Mouse (Mus musculus) ZHBTc4 (cell line): ENCODE measurements around the gene Zcchc14.

Source experiments
- DNase-seq: peaks from one replicate; pipeline ENCODE4 v3.0.0-alpha.2; 2011; ENCODE audit warnings: low read depth, low spot score

Zcchc14 gene

GRCm38 (mm10) chr8:121665329-121665728 lies 12.6 kb upstream of the Zcchc14 start:
- peak; percentile 67 for DNase-seq

- no peak for DNase-seq
These were observed 10.4 kb upstream of the Zcchc14 start for GRCm38 (mm10) chr8:121663101-121663500.

- DNase-seq: no peak
These were observed 9.1 kb upstream of the Zcchc14 start for GRCm38 (mm10) chr8:121661631-121662357.

- no peak for DNase-seq
These were observed 7.9 kb upstream of the Zcchc14 start for GRCm38 (mm10) chr8:121660602-121661001.

GRCm38 (mm10) chr8:121654966-121655494 lies 2.3 kb upstream of the Zcchc14 start:
- DNase-seq: no peak

- DNase-seq: no peak
These were observed 1.4 kb upstream of the Zcchc14 start for GRCm38 (mm10) chr8:121654131-121654530.

- peak; percentile 65 for DNase-seq
These were observed 779 bp upstream of the Zcchc14 start for GRCm38 (mm10) chr8:121653340-121654019.

GRCm38 (mm10) chr8:121651874-121652361 lies 783 bp downstream of the Zcchc14 start:
- peak; percentile 67 for DNase-seq

GRCm38 (mm10) chr8:121651308-121651873 lies 1.3 kb downstream of the Zcchc14 start:
- DNase-seq: no peak

- DNase-seq: no peak
These were observed 2.1 kb downstream of the Zcchc14 start for GRCm38 (mm10) chr8:121650389-121651307.

GRCm38 (mm10) chr8:121649904-121650303 lies 2.8 kb downstream of the Zcchc14 start:
- DNase-seq: no peak

GRCm38 (mm10) chr8:121649423-121649822 lies 3.3 kb downstream of the Zcchc14 start:
- DNase-seq: no peak

- DNase-seq: no peak
These were observed 4.2 kb downstream of the Zcchc14 start for GRCm38 (mm10) chr8:121648451-121648850.

GRCm38 (mm10) chr8:121647511-121648215 lies 5.0 kb downstream of the Zcchc14 start:
- DNase-seq: no peak

- DNase-seq: no peak
These were observed 9.3 kb downstream of the Zcchc14 start for GRCm38 (mm10) chr8:121643384-121643783.

GRCm38 (mm10) chr8:121642804-121643203 lies 9.9 kb downstream of the Zcchc14 start:
- DNase-seq: no peak

- no peak for DNase-seq
These were observed 16.5 kb downstream of the Zcchc14 start for GRCm38 (mm10) chr8:121636180-121636579.

GRCm38 (mm10) chr8:121635534-121635933 lies 17.2 kb downstream of the Zcchc14 start:
- DNase-seq: peak; percentile 43

- DNase-seq: no peak
These were observed 20.3 kb downstream of the Zcchc14 start for GRCm38 (mm10) chr8:121632401-121632800.

- DNase-seq: no peak
These were observed 21.0 kb downstream of the Zcchc14 start for GRCm38 (mm10) chr8:121631645-121632071.

GRCm38 (mm10) chr8:121628681-121629080 lies 24.0 kb downstream of the Zcchc14 start:
- DNase-seq: no peak
